Mouse (Mus musculus): ENCODE data around the gene Tmem131. TPM values are rescaled to one million over a fixed set of nuclear protein-coding genes. Genes with fewer than 3 reads are reported as not detected.

Gene Tmem131
- polyA plus RNA-seq, 3 experiments from 2014 or later: 7.5 to 15.1 (median 13.0) TPM

DNA sequence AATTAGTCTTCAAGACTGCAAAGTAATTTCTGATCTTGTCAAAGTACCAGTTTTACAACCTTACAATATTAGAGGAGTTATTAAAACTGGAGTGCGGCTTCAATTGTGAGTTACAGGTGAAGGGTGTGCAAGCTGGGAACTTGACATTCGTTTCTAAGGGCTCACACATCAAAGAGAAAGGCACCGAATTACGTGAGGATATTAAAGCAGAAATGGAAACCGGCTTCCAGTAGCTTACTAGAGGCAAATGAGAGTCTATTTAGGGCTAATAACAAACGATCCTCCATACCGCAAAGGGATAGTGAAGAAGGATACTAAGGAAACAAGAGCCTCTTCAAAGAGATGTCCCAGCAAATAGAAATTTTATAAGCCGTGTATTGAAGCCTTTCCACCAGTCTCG, 5.1 kb downstream of the Tmem131 start:
- no peak for ATAC-seq

GRCm38 (mm10) chr1:36937648-36938047, 5.8 kb downstream of the Tmem131 start:
- ATAC-seq: no peak

DNA sequence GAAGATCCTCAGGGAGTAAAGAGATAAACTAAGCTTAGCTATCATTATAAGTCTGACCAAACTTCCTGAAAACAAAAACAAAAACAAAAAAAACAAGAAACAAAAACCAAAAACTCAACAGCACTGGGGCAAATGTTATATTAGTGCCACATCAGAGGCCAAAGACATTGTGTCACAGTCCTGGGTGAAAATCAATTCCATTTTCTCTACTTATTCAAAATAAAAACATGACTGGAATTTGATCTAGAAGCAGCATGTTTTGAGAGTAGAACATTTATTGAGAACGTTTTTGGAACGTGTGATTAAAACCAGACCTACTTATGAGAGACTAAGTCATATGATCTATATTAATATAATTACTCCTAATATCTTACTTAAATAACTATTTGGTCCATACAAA, 6.5 kb downstream of the Tmem131 start:
- no peak for ATAC-seq

DNA sequence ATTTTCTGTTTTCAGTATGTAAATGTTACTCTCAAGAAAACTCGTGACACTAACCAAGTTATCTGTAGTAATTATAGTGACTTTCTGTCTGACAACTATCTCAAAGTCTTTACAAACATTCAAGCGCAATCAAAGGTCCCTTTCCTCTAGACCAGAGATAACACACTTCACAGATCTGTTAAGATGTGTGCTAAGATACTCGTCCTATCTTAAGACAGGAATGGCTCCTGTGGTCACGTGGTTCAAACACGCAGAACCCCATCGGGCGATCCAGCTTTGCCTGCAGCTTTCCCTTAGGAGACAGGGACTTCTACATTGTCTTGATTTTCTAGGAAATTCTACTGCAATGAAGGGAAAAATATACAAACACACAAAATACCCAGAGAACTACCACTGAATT, 6.9 kb downstream of the Tmem131 start:
- ATAC-seq: no peak

DNA sequence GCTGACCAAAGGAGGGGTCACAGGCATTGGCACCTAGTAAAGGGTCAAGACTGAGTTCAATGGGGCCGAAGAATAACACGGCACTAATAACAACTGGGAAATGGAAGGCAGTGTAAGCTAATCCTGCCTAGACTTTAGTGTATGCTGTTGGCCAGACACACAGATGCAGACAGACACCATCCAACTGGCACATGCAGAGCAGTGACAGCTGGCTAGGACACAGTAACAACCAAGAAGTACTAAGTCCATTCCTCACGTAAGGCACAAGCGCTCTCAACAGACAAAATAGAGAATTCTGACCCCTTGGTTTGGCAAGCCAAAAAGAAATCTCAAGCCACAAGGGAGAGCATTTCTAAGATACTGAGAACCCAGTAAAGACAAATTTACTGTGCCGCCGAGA, 8.7 kb downstream of the Tmem131 start:
- no peak for ATAC-seq

GRCm38 (mm10) chr1:36933965-36934585, 9.4 kb downstream of the Tmem131 start:
- ATAC-seq: no peak

DNA sequence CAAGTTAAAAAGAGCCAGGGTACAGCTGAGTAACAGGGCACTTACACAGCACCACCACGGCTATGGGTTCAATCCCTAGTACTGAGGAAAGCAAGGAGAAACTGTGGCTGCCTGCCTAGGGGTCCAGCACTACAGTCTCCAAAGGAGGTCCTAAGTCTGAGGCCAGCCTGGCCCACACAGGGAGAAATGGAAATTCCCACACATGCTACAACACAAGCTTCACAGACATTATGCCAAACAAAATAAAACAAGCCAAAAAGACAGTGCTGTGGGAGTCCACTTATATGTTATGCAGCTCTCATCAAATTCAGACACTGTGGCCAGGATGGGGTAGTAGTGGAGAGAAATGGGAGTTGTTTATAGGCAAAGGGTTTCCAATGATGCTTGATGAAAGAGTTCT, 11.2 kb downstream of the Tmem131 start:
- no peak for ATAC-seq

DNA sequence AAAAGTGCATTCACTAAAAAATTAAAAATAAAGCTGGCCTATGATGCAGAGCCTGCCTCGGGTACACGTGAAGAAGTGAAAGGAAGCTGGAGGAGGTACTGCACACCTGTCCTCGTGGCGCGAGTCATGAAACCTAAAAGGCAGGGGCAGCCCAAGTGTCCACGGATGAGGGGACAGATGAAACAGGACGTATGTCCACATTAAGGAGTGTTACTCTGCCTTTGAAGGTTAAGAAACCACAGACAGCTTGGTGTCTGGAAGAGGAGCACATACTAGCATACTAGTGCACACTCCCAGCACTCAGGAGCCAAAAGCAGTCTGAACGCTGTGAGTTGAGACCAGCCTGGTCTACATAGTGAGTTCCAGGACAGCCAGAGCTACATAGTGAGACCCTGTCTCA, 12.6 kb downstream of the Tmem131 start:
- peak; percentile 21 for ATAC-seq

GRCm38 (mm10) chr1:36929996-36930395, 13.5 kb downstream of the Tmem131 start:
- no peak for ATAC-seq

DNA sequence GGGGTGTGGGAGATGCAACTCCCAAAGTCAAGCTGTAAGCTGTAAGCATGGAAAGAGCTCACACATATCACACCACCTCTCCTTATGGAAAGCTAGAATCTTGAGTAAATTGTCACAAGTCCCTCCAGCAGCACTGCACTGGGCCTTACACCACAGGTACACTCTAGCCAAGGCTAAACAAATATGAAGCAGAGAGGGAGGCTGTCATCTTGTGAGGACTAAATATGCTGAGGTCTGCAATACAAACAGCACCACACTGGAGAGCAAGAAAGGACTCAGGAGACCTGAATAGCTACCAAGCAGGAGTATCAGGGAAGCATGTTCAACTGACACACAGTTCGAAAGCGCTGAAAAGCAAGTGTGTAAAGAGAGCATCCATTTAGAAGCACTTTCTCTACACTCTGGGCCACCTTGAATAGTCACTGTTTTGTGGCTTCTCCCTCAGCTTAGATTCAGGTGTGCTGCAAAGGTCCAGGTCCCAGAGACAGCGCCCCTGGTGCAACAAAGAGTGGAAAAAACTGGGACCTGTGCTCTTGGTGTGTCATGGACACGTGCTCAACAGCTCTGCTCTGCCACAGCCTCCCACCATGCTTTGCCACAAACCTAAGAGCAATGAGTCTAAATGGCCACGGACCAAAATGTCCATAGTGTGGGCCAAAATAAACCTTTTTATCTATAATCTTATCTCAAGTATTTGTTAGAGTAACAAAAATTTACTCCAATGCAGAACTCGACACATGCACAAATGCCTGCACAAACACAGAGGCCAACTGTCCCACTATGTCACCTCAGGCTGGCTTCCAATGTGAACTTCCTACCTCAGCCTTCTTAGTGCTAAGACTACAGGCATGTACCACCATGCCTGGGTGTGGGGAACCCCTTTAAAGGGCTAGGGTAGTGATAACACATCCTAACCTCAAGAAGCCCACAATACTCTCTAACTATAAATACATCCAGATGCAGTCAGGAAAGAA, 14.8 kb downstream of the Tmem131 start:
- ATAC-seq: no peak

- ATAC-seq: no peak
Observed at GRCm38 (mm10) chr1:36927569-36927968, 15.9 kb downstream of the Tmem131 start.

- ATAC-seq: no peak
Observed at GRCm38 (mm10) chr1:36926738-36927137, 16.7 kb downstream of the Tmem131 start.

- ATAC-seq: no peak
Observed at GRCm38 (mm10) chr1:36926246-36926645, 17.2 kb downstream of the Tmem131 start.

- no peak for ATAC-seq
Observed at GRCm38 (mm10) chr1:36925781-36926180, 17.7 kb downstream of the Tmem131 start.

DNA sequence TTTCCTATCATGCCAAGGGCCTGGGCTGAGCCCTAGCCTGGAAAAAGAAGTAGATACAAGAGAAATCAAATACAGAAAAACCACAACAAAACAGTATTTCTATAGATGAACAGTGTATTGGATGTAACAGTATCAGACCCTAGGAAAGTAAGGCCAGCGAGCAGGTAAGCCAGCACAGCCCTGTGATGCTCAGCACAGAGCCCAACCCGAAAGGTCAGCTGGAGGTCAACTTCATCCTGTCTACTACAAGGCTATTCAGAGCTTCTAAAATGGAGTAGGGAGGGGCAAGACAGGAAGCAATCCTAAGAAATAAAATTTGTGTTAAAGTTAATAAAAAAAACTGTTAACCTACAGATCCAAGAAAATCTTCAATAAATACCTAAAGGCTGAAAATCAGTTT, 18.6 kb downstream of the Tmem131 start:
- no peak for ATAC-seq

GRCm38 (mm10) chr1:36923911-36924310, 19.6 kb downstream of the Tmem131 start:
- no peak for ATAC-seq

GRCm38 (mm10) chr1:36922623-36923421, 20.6 kb downstream of the Tmem131 start:
- ATAC-seq: no peak

- no peak for ATAC-seq
Observed at GRCm38 (mm10) chr1:36921614-36922393, 21.7 kb downstream of the Tmem131 start.

DNA sequence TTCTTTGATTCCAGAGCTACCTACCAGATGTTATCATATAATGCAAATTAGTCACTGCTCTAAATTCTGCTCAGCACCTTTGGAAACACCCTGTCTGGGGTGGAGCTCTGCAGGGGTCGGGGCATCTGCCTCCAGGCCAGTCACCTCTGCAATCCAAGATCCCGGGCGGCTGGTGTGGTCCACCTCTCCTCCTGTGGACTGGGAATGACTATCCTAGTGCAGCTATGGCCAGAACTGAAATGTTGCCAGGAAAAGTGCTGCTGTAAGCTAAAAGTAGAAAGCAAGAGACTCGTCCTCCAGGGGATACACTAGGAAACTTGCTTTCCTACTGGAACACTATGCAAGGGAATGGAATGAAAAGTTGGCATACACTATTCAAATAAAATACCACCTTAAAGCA, 22.7 kb downstream of the Tmem131 start:
- ATAC-seq: no peak

- peak; percentile 78 for ATAC-seq
Observed at GRCm38 (mm10) chr1:36920154-36920716, 23.2 kb downstream of the Tmem131 start.

GRCm38 (mm10) chr1:36919728-36920127, 23.7 kb downstream of the Tmem131 start:
- ATAC-seq: peak; percentile 59

GRCm38 (mm10) chr1:36917423-36917822, 26.0 kb downstream of the Tmem131 start:
- no peak for ATAC-seq

All from inflammation-experienced regulatory T-cells, adult 6 months (primary cell).